Mouse (Mus musculus) lung, adult 2 months (tissue): ENCODE measurements at regions not wholly inside any gene's neighbourhood (a gene's known extent, or its start where the extent isn't known, plus 50 kb on each side); places are given as distances from the start of the nearest gene placed in this dataset.

Experiments used
- CTCF ChIP-seq: fragments of 200-500 bp; IDR thresholded peaks from 2 replicates; pipeline ENCODE4 v1.5.1; 2011; ENCODE audit warnings: mild to moderate bottlenecking, low read length, control low read depth; ENCODE audit not compliant: insufficient read depth
- POLR2A ChIP-seq: fragments of 200-500 bp; IDR thresholded peaks from 2 replicates; pipeline ENCODE4 v1.6.1; 2011; ENCODE audit warnings: low read depth, mild to moderate bottlenecking, control low read depth, low read length, borderline replicate concordance; ENCODE audit errors: extremely low read depth

DNA sequence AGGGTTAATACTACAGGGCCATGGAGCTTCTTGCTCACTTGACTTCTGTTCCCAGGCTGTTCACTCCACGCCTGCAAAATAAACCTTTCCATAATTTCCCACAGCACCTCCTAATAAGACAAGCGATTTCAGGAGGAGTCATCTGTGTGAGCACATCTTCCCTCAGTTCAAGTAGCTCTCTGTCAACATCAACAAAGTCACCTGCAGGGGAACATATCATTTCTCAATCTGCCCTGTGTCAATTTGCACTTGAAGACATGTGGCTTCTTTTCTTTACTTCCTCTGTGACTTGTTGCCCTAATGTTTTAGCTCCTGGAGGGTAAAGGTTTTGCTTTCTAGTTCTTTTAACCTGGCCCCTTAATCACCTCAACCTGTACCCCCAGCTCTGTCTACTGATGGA is 474.7 kb upstream of the Cited2 start:
- TF ChIP-seq CTCF (no peak), POLR2A (no peak)
